Mouse (Mus musculus) bone marrow, adult 2 months (tissue): ENCODE measurements around the gene Tbc1d5.

Experiments
- CTCF ChIP-seq: fragments of 200-500 bp; IDR thresholded peaks from 2 replicates; pipeline ENCODE4 v1.5.1; 2011; ENCODE audit warnings: low read length, control low read depth; ENCODE audit not compliant: control insufficient read depth, insufficient read depth
- POLR2A ChIP-seq: fragments of 200-500 bp; IDR thresholded peaks from 2 replicates; pipeline ENCODE4 v1.6.1; 2011; ENCODE audit warnings: low read depth, mild to moderate bottlenecking, control low read depth, low read length, borderline replicate concordance; ENCODE audit not compliant: control insufficient read depth

DNA sequence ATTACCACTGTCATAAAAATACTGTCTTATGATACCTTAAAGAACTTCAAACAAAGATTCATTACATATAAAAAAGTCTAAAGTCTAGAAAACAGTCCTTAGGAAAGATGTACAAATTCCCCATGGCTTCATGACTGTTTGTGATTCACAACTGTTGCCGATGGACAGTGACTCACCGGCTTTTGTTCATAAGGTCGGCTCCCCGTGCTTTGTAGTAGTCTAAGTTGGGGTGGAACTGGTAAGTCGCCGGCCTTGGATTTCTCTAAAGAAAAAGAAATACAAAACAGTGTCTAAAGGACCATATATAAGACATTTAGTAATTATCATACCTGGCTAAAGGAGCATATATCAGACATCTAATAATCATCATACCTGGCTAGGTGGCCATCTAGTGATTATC lies 365.6 kb downstream of the Tbc1d5 start:
- TF ChIP-seq CTCF (no peak), POLR2A (no peak)
